Mouse (Mus musculus) ES-E14 (cell line): ENCODE results near the gene Usp35. TPM values are rescaled to one million over a fixed set of nuclear protein-coding genes. Genes with fewer than 3 reads are reported as not detected.
A peak's percentile ranks its signal among the peaks of the same experiment; 100 is the strongest.

Source experiments
- DNase-seq: peaks from one replicate; pipeline ENCODE4 v3.0.0-alpha.2; 2013; ENCODE audit warnings: low read depth, low spot score
- H3K27ac ChIP-seq: 2 replicates; pipeline ENCODE4 v1.5.1; 2012; ENCODE audit warnings: low read depth, mild to moderate bottlenecking, low read length, moderate library complexity, mixed read lengths; ENCODE audit not compliant: poor library complexity, insufficient read depth, severe bottlenecking
- H3K36me3 ChIP-seq: 2 replicates; pipeline ENCODE4 v1.6.1; 2012; ENCODE audit warnings: mild to moderate bottlenecking, low read length, moderate library complexity, mixed read lengths; ENCODE audit not compliant: control insufficient read depth, poor library complexity, insufficient read depth, severe bottlenecking
- H3K4me1 ChIP-seq, 2 experiments: fragments of 150-350 bp in 1 of 2; sonication (generic) in 1 of 2; 2 replicates each; pipeline ENCODE4 v1.6.1; 2012; ENCODE audit warnings: low read length in 2 of 2, mild to moderate bottlenecking in 1 of 2, mixed read lengths in 1 of 2; ENCODE audit not compliant: control insufficient read depth in 2 of 2, insufficient read depth in 2 of 2, poor library complexity in 1 of 2
- H3K4me3 ChIP-seq, 2 experiments: fragments of 150-350 bp in 1 of 2; sonication (generic) in 1 of 2; 2 replicates each; pipeline ENCODE4 v1.5.1; 2012; ENCODE audit warnings: low read length in 2 of 2, low read depth in 1 of 2, mild to moderate bottlenecking in 1 of 2, mixed read lengths in 1 of 2; ENCODE audit not compliant: insufficient read depth in 1 of 2, poor library complexity in 1 of 2, severe bottlenecking in 1 of 2
- H3K9ac ChIP-seq: 2 replicates; pipeline ENCODE4 v1.6.1; 2012; ENCODE audit warnings: low read depth, mild to moderate bottlenecking, low read length, mixed read lengths; ENCODE audit not compliant: poor library complexity, insufficient read depth, severe bottlenecking
- H3K9me3 ChIP-seq: fragments of 150-350 bp; sonication (generic); 2 replicates; pipeline ENCODE4 v1.6.1; 2012; ENCODE audit warnings: low read depth, mild to moderate bottlenecking, low read length; ENCODE audit not compliant: control insufficient read depth, insufficient read depth
- CHD2 ChIP-seq: IDR thresholded peaks from 2 replicates; pipeline ENCODE4 v1.6.1; 2014; ENCODE audit warnings: mild to moderate bottlenecking, low read depth, low read length, inconsistent platforms
- HCFC1 ChIP-seq: IDR thresholded peaks from 2 replicates; pipeline ENCODE4 v1.6.1; 2012; ENCODE audit warnings: low read length, inconsistent platforms, borderline replicate concordance; ENCODE audit not compliant: insufficient read depth
- MAFK ChIP-seq: IDR thresholded peaks from 2 replicates; pipeline ENCODE4 v1.6.1; 2014; ENCODE audit warnings: mild to moderate bottlenecking, low read depth, low read length, inconsistent platforms; ENCODE audit not compliant: insufficient read depth
- ZC3H11A ChIP-seq: IDR thresholded peaks from 2 replicates; pipeline ENCODE4 v1.6.1; 2012; ENCODE audit warnings: low read depth, mild to moderate bottlenecking, inconsistent platforms, low read length, borderline replicate concordance
- ZNF384 ChIP-seq: IDR thresholded peaks from 2 replicates; pipeline ENCODE4 v1.6.1; 2012; ENCODE audit warnings: low read depth, low read length, inconsistent platforms
- in situ Hi-C, 2 experiments: fragments of 600-800 bp; cut with MboI; formaldehyde crosslinking; loops; one replicate each; pipeline ENCODE4 v1.15.1; 2025; ENCODE audit warnings: low sequenced_read_pairs in 2 of 2, inconsistent platforms in 1 of 2; ENCODE audit not compliant: unreplicated experiment in 2 of 2
- total RNA-seq: library from RNA; depleted of rRNA; stranded (reverse); fragments of 300-350 nt; gene quantifications from 2 replicates; pipeline ENCODE4 v1.2.3, GENCODE M21; 2012

Gene Usp35
- total RNA-seq, 1 experiment = 5.8 TPM

DNA sequence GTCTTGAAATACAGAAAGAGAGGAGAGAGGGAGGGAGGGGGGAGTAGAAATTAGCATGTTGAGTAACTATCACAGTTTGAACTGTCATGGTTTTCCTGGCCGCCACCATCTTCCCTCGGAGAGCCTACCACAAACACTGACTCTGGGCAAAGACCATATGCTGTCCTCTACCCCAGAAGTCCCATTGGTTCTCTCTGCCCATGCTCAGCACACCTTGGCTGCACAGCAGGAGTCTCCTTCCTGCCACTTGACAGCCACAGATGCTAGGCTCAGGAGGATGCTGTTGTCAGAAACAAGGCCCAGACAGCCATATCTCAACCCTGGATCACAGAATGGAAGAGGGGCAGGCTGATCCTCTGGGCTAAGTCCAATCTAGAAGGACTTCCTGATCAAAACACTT lies 2.6 kb upstream of the Usp35 start:
- Histone ChIP-seq H3K36me3 (no peaks in the 10 kb centered on the region), H3K9me3 (no peaks in the 10 kb centered on the region), H3K9ac (no peak overlapping the region), H3K27ac (no peak overlapping the region), H3K4me3 (no peak overlapping the region), H3K4me1 (peaks cover 9 to 16% of the 10 kb centered on the region in 2 experiments; a peak in 3 of 4 replicates)
- in situ Hi-C loops = no loop called here
- TF ChIP-seq ZC3H11A (no peak), ZNF384 (no peak), HCFC1 (no peak), MAFK (no peak), CHD2 (no peak)
- DNase-seq = no peak

GRCm38 (mm10) chr7:97333113-97333898 lies 1.5 kb upstream of the Usp35 start:
- H3K36me3 ChIP-seq = no peaks in the 10 kb centered on the region
- H3K4me1 ChIP-seq = peaks cover under 1 to 16% of the 10 kb centered on the region in 2 experiments; a peak in 3 of 4 replicates
- no peaks in the 10 kb centered on the region for H3K9me3 ChIP-seq
- no peak overlapping the region for H3K9ac ChIP-seq
- in situ Hi-C loops = no loop called here
- DNase-seq = no peak
- H3K4me3 ChIP-seq = no peak overlapping the region
- TF ChIP-seq HCFC1 (no peak), ZNF384 (no peak), ZC3H11A (no peak), CHD2 (no peak), MAFK (no peak)
- H3K27ac ChIP-seq = no peak overlapping the region

- in situ Hi-C loops = no loop called here
- H3K27ac ChIP-seq = no peak overlapping the region
Observed at GRCm38 (mm10) chr7:97332667-97333041, 834 bp upstream of the Usp35 start.

GRCm38 (mm10) chr7:97330931-97331645 lies 732 bp downstream of the Usp35 start:
- Histone ChIP-seq H3K4me3 (peak overlapping the region; percentile 77 to 95), H3K9ac (peak overlapping the region; percentile 72; the same call in 1 of the 2 replicates), H3K9me3 (no peaks in the 10 kb centered on the region), H3K4me1 (peaks cover 0 to 14% of the 10 kb centered on the region in 2 experiments; a peak in 1 of 4 replicates), H3K36me3 (no peaks in the 10 kb centered on the region), H3K27ac (no peak overlapping the region)
- in situ Hi-C loops = no loop called here
- no peak for DNase-seq
- TF ChIP-seq ZNF384 = no peak

More at GRCm38 (mm10) chr7:97332667-97333041, 834 bp upstream of the Usp35 start:
- no peak for TF ChIP-seq HCFC1
- no peak for TF ChIP-seq ZNF384
- no peak for TF ChIP-seq CHD2
- no peak for TF ChIP-seq MAFK
- TF ChIP-seq ZC3H11A = no peak
- no peak for DNase-seq
- Histone ChIP-seq H3K36me3 (no peaks in the 10 kb centered on the region), H3K9me3 (no peaks in the 10 kb centered on the region), H3K4me3 (peak overlapping the region; percentile 89 to 95), H3K4me1 (peaks cover 0 to 16% of the 10 kb centered on the region in 2 experiments; a peak in 2 of 4 replicates), H3K9ac (peak overlapping the region; percentile 73; the same call in 1 of the 2 replicates)
